Mouse (Mus musculus) hindbrain, postnatal 0 days (tissue): ENCODE results near the gene Mafb. TPM values are rescaled to one million over a fixed set of nuclear protein-coding genes. Genes with fewer than 3 reads are reported as not detected.

Experiments used
- ATAC-seq: fragments of 200-750 bp; cut with Nextera tagmentation; 2 replicates; pipeline ENCODE4 v1.8.0; 2017; ENCODE audit warnings: mild to moderate bottlenecking, moderate TSS enrichment, moderate library complexity
- DNase-seq: peaks from one replicate; pipeline ENCODE4 v3.0.0-alpha.2; 2015; ENCODE audit warnings: low spot score
- H3K27ac ChIP-seq: fragments of 300-500 bp; sonication (generic); 2 replicates; pipeline ENCODE4 v1.5.1; 2014; ENCODE audit warnings: mild to moderate bottlenecking
- H3K27me3 ChIP-seq: fragments of 300-500 bp; sonication (generic); 2 replicates; pipeline ENCODE4 v1.6.1; 2014; ENCODE audit warnings: low read length, mixed read lengths; ENCODE audit not compliant: insufficient read depth
- H3K36me3 ChIP-seq: fragments of 300-500 bp; sonication (generic); 2 replicates; pipeline ENCODE4 v1.6.1; 2014; ENCODE audit warnings: low read length, mixed read lengths; ENCODE audit not compliant: insufficient read depth
- H3K4me1 ChIP-seq: fragments of 300-500 bp; sonication (generic); 2 replicates; pipeline ENCODE4 v1.6.1; 2014; ENCODE audit warnings: antibody characterized with exemption, low read length, mixed read lengths; ENCODE audit not compliant: insufficient read depth
- H3K4me2 ChIP-seq: fragments of 300-500 bp; sonication (generic); 2 replicates; pipeline ENCODE4 v1.6.1; 2014; ENCODE audit warnings: low read depth, mild to moderate bottlenecking, low read length, moderate library complexity, mixed read lengths
- H3K4me3 ChIP-seq: fragments of 300-500 bp; sonication (generic); 2 replicates; pipeline ENCODE4 v1.5.1; 2014; ENCODE audit warnings: low read length
- H3K9ac ChIP-seq: fragments of 300-500 bp; sonication (generic); replicated peaks from 2 replicates; pipeline ENCODE4 v1.6.1; 2014; ENCODE audit warnings: mild to moderate bottlenecking, low read length, moderate library complexity, mixed read lengths
- H3K9me3 ChIP-seq: fragments of 300-500 bp; sonication (generic); 2 replicates; pipeline ENCODE4 v1.6.1; 2016; ENCODE audit warnings: low read length, mixed read lengths
- CTCF ChIP-seq: IDR thresholded peaks from 2 replicates; pipeline ENCODE4 v1.5.1; 2016; ENCODE audit warnings: antibody characterized with exemption, control low read depth, low read depth
- WGBS: fragments of 180-500 bp; shearing (Covaris S2); extraction: QIAGEN DNeasy Blood & Tissue Kit; methylation state at CpG from one replicate; pipeline ENCODE4 v1.1.7; 2014; 5-methylcytosine and 5-hydroxymethylcytosine counted together
- polyA plus RNA-seq: library from polyadenylated mRNA; unstranded; fragments of >200 nt; fragmentation: Nextera tagmentation; extraction: Ambion mirVana; gene quantifications from 2 replicates; pipeline ENCODE4 v1.2.1, GENCODE M21; 2015
- total RNA-seq: library from RNA; depleted of rRNA; stranded (reverse); fragments of >200 nt; gene quantifications from 2 replicates; pipeline ENCODE4 v1.2.3, GENCODE M21; 2014; rRNA removed

Gene Mafb
- 12.4 and 19.4 TPM in 2 replicates for total RNA-seq
- polyA plus RNA-seq, result 13.9 and 14.6 TPM in 2 replicates

DNA sequence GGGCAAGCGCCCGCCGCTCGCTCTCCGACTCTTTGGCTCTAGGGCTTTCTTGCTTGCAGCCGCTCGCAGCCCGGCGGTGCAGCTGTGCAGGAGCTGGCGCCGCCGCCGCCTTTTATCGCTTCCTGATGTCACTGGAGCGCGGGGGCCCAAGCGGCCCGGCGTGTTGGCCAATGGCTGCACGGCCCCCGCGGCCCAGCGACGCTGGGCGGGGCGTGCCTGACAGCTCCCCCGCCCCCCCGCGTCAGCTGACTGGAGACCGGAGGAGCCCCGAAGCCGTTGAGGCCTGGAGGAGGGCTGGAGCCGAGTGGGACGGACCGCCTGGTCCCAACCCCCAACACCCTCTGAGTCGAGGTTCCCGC is at the start of gene Mafb:
TSS of gene Mafb (minus strand) at position 86 of the 359 bp plus-strand sequence.
- H3K36me3 ChIP-seq, result no peaks in the 10 kb centered on the region
- H3K4me2 ChIP-seq, result peak within 1 kb of the TSS; percentile 91
- no peak for TF ChIP-seq CTCF
- peaks cover 66% of the 10 kb centered on the region for H3K27me3 ChIP-seq
- H3K4me1 ChIP-seq, result peaks cover 2% of the 10 kb centered on the region; the same call in 1 of the 2 replicates
- H3K9me3 ChIP-seq, result no peaks in the 10 kb centered on the region
- peak; percentile 91 for DNase-seq
- H3K9ac ChIP-seq, result peak within 1 kb of the TSS; percentile 58
- peak within 1 kb of the TSS; percentile 52 for H3K4me3 ChIP-seq
- peak within 1 kb of the TSS; percentile 71; the same call in 1 of the 2 replicates for H3K27ac ChIP-seq
- ATAC-seq, result peak; percentile 91
- 2% methylated on average over 33 of the region's 37 CpGs for WGBS

DNA sequence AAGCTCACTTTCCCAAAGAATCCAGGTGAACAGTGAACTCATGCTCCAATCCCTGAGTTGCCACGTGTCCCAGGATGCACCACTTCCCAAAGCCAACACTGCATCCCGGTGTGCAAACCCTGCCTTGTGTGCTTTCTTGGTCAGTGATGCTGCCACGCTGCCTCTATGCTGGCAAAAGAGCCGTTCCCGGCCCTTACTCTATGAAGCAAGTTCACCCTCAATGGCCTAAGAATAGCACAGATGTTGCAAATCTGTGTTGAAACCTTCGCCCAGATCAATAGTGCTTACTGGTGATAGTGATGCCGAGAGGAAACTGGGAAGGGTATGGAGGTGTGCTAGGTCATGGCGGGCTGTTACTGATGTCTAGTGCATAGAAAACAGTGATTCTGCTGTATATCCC is 48.3 kb upstream of the Mafb start:
- Histone ChIP-seq H3K4me1 (no peaks in the 10 kb centered on the region), H3K4me3 (no peak overlapping the region)

DNA sequence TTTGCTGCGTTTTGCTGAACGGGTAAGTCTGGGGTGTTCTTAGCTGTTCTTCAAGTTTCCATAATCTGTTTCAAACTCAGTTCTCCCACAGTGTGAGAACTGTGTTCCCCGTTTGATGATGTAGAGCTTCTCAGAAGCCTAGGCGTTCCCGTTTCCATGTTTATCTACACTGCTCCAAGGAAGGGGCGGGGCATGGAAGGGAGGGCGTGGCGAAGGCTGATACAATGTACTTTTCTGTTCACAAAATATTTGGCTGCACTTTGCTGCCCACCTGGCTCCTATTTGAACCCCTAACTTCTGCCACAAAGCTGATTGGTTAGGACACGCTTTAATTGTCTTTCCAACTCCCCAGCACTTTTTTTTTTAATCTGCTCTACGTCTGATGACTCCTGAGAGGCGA is 47.9 kb upstream of the Mafb start:
- no peak for DNase-seq
- Histone ChIP-seq H3K9ac (no peak overlapping the region), H3K27ac (no peak overlapping the region), H3K36me3 (no peaks in the 10 kb centered on the region), H3K4me3 (no peak overlapping the region), H3K4me1 (no peaks in the 10 kb centered on the region), H3K27me3 (0 out of 2 replicates have a peak, but pooled peaks cover 4% of the 10 kb centered on the region), H3K9me3 (no peaks in the 10 kb centered on the region), H3K4me2 (no peak overlapping the region)
- 93% methylated on average over 11 of the region's 11 CpGs for WGBS
- no peak for TF ChIP-seq CTCF
- ATAC-seq, result no peak

More for the DNA sequence above, 48.3 kb upstream of the Mafb start:
- Histone ChIP-seq H3K9ac (no peak overlapping the region), H3K27ac (no peak overlapping the region), H3K27me3 (0 out of 2 replicates have a peak, but pooled peaks cover 4% of the 10 kb centered on the region), H3K4me2 (no peak overlapping the region), H3K9me3 (no peaks in the 10 kb centered on the region), H3K36me3 (no peaks in the 10 kb centered on the region)
- DNase-seq, result no peak
- WGBS, result 88% methylated on average over 8 of the region's 8 CpGs
- TF ChIP-seq CTCF, result no peak
- ATAC-seq, result no peak

DNA sequence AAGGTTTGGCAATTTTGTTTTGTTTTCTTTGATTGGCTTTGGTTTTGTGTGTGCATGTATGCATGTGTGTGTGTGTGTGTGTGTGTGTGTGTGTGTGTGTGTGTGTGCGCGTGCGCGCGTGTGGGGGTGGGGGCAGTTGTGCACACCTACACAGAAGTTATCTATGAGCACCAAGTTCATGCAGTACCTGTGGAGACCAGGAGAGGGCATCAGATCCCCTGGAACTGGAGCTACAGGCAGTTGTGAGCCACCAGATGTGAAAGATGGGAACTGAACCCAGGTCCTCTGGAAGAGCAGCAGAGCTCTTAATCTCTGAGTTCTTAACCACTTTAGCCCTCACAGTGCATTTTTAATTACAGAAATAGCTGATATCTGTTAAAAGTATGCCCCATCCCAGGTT is 47.1 kb upstream of the Mafb start:
- TF ChIP-seq CTCF, result peak; percentile 44; the same call in 1 of the 2 replicates
- ATAC-seq (no peak), DNase-seq (no peak)
- no peak overlapping the region for H3K4me3 ChIP-seq
- H3K4me2 ChIP-seq, result no peak overlapping the region
- H3K9me3 ChIP-seq, result no peaks in the 10 kb centered on the region
- no peaks in the 10 kb centered on the region for H3K36me3 ChIP-seq
- H3K27ac ChIP-seq, result no peak overlapping the region
- WGBS, result 97% methylated on average over 5 of the region's 5 CpGs
- no peaks in the 10 kb centered on the region for H3K4me1 ChIP-seq
- 0 out of 2 replicates have a peak, but pooled peaks cover 4% of the 10 kb centered on the region for H3K27me3 ChIP-seq
- H3K9ac ChIP-seq, result no peak overlapping the region

DNA sequence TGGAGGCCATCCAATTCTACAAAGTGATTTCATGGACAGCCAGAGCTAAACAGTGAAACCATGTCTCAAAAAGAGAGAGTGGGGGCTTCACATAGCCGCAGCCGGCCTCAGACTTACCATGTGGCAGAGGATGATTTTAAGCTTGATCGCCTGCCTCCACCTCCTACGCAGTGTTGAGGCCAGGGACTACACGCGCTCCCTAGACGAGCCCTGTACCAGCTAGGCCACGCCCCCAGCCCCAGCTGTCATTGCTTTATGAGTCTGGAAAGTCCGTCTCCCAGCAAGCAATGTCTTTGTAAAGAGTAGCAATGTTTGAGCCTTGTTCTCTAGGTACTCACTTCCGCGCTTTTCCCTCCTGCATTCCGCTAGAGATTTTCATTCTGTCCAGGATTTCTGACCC is 46.2 kb upstream of the Mafb start:
- H3K9ac ChIP-seq, result no peak overlapping the region
- no peaks in the 10 kb centered on the region for H3K36me3 ChIP-seq
- no peak for DNase-seq
- 52% methylated on average over 12 of the region's 12 CpGs for WGBS
- 0 out of 2 replicates have a peak, but pooled peaks cover 4% of the 10 kb centered on the region for H3K27me3 ChIP-seq
- H3K4me1 ChIP-seq, result no peaks in the 10 kb centered on the region
- TF ChIP-seq CTCF, result no peak
- no peak overlapping the region for H3K27ac ChIP-seq
- ATAC-seq, result no peak
- no peaks in the 10 kb centered on the region for H3K9me3 ChIP-seq
- no peak overlapping the region for H3K4me3 ChIP-seq
- H3K4me2 ChIP-seq, result no peak overlapping the region

DNA sequence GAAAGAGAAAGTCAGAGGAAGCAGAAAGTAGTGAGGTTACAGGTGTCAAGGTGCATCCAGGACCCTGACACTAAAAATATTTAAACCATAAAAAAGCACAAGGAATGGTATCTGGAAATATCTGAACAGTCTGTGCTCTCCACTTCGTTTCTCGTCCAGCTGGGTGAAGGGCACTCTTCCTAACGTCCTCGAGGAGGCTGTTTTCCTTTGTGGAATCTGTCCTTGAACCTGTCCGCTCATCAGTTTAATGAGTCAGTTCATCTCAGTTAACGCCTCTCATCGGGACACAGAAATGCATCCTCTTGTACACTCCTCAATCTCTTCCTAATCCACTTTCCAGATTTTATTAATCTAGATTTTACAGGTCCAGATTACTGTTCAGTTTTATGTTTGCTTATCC is 44.6 kb upstream of the Mafb start:
- ATAC-seq (no peak), DNase-seq (no peak)
- no peaks in the 10 kb centered on the region for H3K9me3 ChIP-seq
- no peak overlapping the region for H3K4me2 ChIP-seq
- H3K27ac ChIP-seq, result no peak overlapping the region
- H3K27me3 ChIP-seq, result 0 out of 2 replicates have a peak, but pooled peaks cover 4% of the 10 kb centered on the region
- no peak for TF ChIP-seq CTCF
- H3K9ac ChIP-seq, result no peak overlapping the region
- H3K4me1 ChIP-seq, result no peaks in the 10 kb centered on the region
- WGBS, result 82% methylated on average over 7 of the region's 7 CpGs
- no peaks in the 10 kb centered on the region for H3K36me3 ChIP-seq
- H3K4me3 ChIP-seq, result no peak overlapping the region

DNA sequence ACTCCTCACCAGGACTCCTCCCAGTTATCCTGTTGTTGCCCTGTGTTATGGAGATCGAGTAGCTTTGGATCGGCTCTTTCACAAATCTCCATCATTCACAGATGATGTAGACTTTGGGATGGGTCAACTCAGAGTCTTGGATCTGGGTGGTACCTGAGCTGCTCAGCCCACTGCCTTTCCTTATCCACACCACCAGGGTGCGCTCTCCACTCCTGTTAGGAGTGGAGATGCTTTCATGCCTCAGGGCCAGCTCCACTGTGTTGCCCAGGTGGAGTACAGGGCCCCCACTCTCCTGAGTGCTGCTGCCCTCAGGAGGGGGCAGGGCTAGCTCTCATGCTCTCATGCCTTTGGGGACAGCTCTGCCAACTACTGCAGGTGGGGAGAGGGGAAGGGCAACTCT is 40.9 kb upstream of the Mafb start:
- ATAC-seq, result no peak
- 74% methylated on average over 3 of the region's 3 CpGs for WGBS
- no peak overlapping the region for H3K4me3 ChIP-seq
- H3K9ac ChIP-seq, result no peak overlapping the region
- TF ChIP-seq CTCF, result peak; percentile 37; the same call in 1 of the 2 replicates
- no peak overlapping the region for H3K27ac ChIP-seq
- H3K9me3 ChIP-seq, result no peaks in the 10 kb centered on the region
- H3K27me3 ChIP-seq, result 0 out of 2 replicates have a peak, but pooled peaks cover 4% of the 10 kb centered on the region
- no peaks in the 10 kb centered on the region for H3K36me3 ChIP-seq
- H3K4me2 ChIP-seq, result no peak overlapping the region
- no peak for DNase-seq
- no peaks in the 10 kb centered on the region for H3K4me1 ChIP-seq
